ENCODE assay signal across 16 mouse cellular contexts in genomic region chr10:118831190-118831589, GRCm38 (mm10).
"Had no signal": no experiment of that assay in that cellular context is flagged by ENCODE, and none has a peak within 500 bp of the region (broad histone marks: within the 10 kb centered on the region; RNA-seq: fewer than 3 reads in every experiment).

No protein-coding gene starts in this region.

- H3K4me1 ChIP-seq: neural tube, embryonic 13.5 days; neural tube, embryonic 15.5 days; stomach, embryonic 15.5 days had no signal

- H3K4me3 ChIP-seq: neural tube, embryonic 13.5 days; neural tube, embryonic 15.5 days; stomach, embryonic 15.5 days had no signal

- H3K9me3 ChIP-seq: neural tube, embryonic 13.5 days; neural tube, embryonic 15.5 days; stomach, embryonic 15.5 days had no signal

- H3K36me3 ChIP-seq: neural tube, embryonic 13.5 days; neural tube, embryonic 15.5 days; stomach, embryonic 15.5 days had no signal

- H3K27me3 ChIP-seq: neural tube, embryonic 13.5 days; neural tube, embryonic 15.5 days; stomach, embryonic 15.5 days had no signal

- H3K4me2 ChIP-seq: neural tube, embryonic 13.5 days; neural tube, embryonic 15.5 days; stomach, embryonic 15.5 days had no signal

- H3K27ac ChIP-seq: neural tube, embryonic 13.5 days; neural tube, embryonic 15.5 days; stomach, embryonic 15.5 days; stomach, postnatal 0 days had no signal

- DNase-seq: retina, postnatal 1 day; right cerebral cortex, adult 18-20 months; right cerebral cortex, postnatal 14 days; right cerebral cortex, postnatal 25 days; right cerebral cortex, postnatal 4 days; spleen, adult 18-20 months; thymus, adult 18-20 months; thymus, adult 2 months; thymus, postnatal 14 days; thymus, postnatal 25 days; thymus, postnatal 36 days; thymus, postnatal 4 days had no signal

- H3K9ac ChIP-seq: neural tube, embryonic 13.5 days; neural tube, embryonic 15.5 days; stomach, embryonic 15.5 days had no signal
